Mouse (Mus musculus) right cerebral cortex, adult 18-20 months (tissue): ENCODE results near the gene Angptl6.

Experiments
- DNase-seq: peaks from one replicate; pipeline ENCODE4 v3.0.0; 2022; ENCODE audit warnings: mixed read lengths

Gene Angptl6

DNA sequence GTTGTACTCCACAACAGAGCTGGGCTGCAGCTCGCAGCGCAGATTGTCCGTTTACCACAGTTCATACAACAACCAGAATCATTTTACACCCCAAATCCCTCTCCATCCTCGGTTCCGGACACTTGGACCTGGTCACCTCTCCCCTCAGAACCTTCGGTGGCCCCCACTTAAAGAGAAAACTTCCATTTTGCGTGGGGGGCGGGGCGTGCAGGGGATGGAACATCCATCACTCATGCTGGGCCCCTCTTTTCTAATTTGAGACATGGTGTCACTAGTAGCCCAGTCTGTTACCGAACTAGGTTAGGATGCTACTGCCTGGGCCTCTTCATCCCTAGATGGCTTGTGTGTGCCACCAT is 839 bp downstream of the Angptl6 start:
- DNase-seq, result no peak

DNA sequence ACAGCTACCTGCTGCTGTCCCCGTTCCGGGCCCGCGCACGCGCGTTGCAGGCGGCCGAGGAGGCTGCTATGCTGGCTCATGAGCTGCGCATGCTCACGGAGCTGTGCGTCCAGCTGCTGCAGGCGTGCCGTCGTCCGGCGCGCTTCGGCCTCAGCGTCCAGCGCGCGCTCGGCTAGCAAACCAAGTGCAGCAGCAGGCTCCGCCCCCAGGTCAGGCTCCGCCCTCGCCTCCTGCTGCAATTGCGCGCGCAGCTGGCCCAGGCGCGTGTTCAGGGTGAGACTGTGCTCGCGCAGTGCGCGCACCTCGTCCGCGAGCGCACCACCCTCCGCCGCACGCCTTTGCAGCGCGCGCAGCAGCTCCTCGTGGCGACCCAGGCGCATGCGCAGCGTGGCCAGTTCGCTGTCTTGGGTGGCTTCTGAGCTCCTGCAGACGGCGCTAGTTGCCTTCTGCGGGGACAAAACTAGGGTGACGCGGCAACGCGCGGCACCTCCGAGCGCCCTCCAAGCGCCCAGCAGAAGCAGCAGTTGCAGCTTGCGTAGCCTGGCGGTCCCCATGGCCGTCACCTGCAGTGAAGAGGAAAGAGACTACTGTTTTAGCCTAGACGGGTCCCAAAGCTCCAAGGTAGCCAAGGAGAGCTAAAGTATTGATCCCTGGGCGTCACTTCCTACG is 1.4 kb downstream of the Angptl6 start:
- peak; percentile 100 for DNase-seq

DNA sequence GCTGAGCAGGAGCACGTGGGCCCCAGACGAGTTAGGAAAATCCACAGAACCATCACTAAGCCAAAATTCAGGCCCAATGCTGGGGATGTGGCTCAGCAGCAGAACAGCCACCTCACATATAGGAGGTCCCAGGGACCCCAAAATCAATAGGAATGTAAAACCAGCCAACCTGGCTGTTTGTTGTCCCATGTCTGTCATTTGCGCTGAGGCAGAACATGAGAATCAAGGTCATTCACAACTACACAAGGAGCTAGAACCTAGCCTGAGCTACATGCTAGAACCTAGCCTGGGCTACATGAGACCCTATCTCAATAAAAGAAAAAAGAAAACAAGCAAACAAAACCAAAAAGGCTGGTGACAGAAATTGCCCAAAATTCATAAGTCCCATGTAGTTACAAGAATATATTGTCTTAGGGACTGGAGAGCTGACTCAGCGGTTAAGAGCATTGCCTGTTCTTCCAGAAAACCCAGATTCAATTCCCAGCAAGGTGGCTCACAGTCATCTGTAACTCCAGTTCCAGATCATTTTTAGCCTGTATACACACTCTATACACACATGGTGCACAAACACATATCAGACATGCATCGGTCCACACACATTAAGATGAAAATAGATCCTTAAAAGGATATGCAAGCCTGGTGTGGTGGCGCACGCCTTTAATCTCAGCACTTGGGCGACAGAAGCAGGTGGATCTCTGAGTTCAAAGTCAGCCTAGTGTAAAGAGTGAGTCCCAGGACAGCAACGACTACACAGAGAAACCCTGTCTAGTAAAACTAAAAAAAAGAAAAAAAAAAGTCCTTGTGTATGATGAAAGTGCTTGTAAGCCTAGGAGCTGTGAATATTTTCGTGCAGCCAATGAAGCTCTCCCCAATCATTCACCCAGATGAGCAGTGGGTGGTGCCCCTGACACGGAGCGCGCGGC is 2.1 kb downstream of the Angptl6 start:
- no peak for DNase-seq

DNA sequence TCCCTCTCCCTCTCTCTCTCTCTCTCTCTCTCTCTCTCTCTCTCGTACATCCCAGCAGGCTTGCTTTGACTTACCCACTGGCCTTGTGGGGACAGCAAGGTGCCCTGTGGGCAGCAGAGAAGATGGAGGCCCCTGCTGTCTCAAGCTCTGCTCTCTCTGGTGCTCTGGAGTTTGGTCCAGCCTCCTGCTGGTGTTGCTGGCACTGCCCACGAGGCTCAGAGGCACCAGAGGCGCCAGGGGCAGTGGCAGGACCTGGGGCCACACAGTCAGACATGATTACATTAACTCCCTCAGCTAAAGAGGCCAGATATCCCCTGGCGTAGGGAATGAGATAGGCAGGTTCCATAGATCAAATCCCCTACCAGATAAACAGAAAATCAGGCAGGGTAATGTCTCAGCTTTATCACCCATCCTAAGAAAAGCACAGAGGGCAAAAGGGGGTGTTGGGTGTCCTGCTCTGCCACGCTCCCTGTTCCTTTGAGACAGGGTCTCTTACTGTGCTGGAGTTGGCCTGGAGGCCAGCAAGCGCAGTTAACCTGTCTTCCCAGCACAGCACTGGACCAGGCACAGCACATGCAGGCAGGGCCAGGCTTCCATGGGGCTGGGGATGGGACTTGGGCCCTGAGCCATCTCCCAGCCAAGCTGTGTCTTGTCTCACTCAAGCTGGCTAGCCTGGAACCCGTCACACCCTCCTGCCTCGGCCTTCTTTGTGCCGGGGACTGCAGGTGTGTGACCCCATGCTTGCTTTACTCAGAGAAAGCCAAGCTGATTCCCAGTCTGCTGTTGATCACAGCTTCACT is 3.0 kb downstream of the Angptl6 start:
- no peak for DNase-seq

DNA sequence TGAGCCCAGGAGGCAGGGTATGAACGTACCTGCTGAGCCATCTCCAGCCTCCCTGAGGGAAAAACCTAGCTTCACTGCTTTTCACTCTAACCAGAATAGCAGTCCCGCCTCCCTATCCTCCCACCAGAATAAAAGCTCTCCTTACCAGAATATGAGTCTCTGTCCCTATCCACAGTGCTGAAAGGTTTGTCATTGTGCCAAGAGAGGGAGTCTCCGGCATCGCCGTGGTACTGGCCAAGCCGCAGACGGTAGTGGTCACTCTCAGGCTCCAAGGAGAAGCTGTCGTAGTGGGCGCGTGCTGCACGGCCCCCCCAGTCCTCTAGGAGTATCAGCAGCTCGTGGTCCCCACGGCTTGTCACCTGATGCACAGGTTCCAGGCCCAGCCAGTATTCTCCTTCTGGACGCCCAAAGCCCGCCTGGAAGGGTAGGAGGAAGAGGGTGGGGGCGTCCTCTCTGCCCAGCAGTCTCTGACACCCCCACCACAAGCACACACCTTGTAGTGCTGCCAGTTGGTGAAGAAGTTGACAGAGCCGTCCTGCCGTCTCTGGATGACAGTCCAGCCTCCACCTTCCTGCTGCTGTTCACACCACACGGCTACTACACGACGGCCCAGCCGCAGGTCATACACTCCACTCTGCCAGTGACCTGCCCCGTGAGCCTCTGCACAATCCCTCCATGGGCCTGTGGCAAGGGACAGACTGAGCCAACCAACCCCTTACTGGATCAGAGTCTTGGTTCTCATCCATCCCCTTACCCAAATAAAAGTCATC is 4.3 kb downstream of the Angptl6 start:
- DNase-seq, result peak; percentile 66

DNA sequence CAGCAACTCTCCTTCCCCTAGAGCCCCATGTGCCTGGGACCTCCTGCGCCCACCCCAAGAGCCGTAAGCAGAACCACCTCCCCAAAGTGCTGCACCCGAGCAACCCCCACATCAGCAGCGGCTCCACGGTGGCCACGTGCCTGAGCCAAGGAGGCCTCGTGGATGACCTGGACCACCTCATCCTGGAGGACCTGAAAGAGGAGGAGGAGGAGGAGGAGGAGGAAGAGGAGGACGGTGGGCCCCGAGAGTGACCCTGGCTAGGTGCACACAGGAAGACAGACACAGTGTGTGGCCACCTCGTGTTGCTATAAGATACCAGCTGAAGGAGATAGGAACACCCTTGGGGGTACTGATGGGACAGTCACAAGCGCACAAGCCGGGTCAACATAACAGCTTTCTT is 6.0 kb downstream of the Angptl6 start:
- DNase-seq, result no peak

DNA sequence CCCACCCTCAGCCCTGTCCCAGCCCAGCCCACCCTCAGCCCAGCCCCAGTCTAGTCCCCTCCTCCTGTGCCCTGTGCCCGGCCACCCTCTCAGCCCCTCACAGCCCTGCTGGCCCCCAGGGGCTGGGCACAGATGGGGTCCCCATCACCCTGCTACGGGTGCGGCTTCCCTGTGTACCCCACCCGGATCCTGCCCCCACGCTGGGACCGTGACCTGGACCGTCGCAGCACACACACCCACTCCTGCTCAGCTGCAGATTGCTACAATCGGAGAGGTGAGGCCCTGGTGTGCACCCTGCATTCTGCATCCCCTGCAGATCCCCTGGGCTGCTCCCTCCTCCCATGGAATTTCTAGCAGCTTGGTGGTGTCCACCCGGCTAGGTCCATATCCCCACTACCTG is 6.5 kb downstream of the Angptl6 start:
- no peak for DNase-seq

DNA sequence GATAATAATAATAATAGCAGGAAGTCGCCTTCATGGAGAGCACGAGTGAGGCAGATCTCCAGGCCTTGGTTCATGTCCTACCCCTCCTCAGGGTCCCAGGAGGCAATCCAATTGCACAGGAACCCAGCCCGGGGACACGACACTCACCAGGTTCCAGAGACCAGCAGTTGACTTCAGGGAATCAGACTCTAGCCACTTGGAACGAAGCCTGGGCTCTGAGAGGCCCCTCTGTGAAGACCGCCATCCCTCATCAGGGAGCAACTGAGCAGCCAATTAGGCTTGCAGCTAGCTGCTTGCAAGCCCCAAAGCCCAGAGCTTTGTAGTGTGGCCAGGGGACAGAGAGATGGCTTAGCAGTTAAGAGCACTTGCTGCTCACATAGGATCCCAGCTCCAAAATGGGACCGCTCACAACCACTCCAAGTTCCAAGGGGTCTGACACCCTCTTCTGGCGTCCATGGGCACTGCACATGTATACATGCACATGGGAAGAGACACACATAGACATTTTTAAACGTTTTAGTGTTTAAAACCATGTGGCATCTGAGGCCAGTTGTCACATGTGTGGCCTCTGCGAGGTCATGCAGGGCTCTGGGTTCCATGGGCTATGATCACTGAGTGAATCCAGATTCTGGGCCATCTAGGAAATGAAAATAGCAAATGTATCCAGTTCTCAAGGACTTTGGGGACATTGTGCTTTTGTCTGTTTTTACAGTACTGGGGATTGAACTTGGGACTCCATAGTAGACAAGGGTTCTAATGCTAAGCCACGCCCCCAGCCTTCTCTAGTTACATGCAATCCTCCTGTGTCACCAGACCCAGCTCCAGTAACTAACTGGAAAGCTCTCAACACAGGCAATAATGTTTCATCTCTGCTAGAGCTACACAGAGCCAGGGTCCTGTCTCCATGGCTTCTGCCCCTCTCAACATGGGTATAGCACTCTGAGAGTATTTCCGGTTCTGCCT is 9.0 kb downstream of the Angptl6 start:
- DNase-seq, result no peak

DNA sequence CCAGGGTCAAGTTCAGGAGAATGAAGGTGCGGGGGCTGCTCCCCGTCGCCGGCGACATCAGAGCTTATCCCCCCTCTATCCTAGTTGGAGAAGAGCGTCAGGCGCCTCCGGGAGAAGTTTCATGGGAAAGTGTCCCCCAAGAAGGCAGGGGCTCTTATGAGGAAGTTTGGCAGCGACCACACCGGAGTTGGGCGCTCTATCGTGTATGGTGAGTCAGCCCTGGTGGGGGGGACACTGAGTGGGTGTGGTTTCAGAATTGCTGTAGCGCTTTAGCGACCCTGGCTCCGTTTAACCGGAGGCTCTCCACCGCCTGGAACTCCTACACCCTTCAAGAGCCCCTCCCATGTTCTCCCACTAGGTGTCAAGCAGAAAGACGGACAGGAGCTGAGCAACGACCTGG is 10.3 kb downstream of the Angptl6 start:
- no peak for DNase-seq

DNA sequence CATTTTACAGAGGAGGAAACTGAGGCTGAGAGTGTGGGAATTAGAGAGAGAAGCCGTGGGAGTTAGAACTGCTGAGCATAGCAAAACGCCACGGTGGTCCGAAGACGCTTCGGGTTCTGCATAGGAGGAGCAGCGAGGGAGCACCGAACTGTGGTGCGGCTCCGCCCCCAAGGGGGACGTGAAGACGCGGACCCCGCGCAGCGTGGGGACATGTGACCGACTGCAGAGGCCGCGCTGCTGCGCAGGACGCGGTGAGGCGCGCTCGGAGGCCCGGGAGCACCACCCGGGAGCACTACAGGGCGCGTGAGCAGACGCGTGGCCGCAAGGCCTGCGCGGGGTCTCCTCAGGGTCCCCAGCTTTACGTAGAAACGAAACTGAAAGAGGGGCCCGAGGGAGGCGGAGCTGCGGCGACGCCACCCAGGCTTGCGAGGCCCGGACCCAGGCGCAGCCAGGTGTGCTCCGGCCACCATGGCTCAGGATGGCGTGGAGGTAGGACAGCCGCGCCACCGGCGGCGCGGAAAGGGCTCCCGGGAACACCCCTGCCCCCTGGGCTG is 11.0 kb downstream of the Angptl6 start, which contains the start of gene A230050P20Rik:
A230050P20Rik (plus strand) TSS at position 195 of the 554 bp plus-strand sequence.
- peak; percentile 90 for DNase-seq

DNA sequence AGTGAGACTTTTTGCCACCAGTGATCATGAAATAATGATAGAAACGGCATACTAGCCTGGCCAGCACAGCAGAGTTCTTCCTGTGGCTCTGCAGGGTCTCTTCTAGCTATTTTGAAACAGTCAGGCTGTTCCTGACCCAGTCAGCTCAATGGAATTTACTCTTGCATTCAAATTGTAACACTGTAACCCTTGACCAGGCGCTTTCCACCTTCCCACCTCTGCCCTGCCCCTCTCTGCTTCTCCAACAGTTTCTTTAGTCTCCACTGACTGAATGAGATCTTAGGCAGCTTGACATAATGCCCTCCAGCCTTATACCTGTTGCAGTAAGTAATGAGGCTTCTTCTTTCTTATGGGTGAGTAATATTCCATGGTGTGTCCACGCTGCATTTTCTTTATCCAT is 12.6 kb downstream of the Angptl6 start:
- DNase-seq, result no peak

DNA sequence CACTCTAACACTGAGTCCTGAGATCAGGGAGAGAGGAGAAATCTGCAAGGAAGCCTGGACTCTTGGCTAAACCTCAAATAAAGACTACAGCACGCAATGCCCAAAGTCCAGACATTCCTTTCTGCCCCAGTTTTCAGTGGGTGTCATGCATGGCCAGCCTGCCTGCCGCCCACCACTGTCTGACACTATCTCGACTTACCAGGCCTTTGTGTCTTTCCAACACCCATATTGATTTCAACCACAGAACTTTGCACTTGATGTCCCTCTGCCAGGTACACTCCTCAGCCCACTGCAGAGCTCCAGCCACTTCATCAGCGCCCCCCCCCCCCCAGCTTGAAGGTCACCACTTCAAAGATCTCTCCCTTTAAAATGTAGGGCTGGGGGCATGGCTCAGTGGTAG is 17.3 kb downstream of the Angptl6 start:
- DNase-seq, result no peak

DNA sequence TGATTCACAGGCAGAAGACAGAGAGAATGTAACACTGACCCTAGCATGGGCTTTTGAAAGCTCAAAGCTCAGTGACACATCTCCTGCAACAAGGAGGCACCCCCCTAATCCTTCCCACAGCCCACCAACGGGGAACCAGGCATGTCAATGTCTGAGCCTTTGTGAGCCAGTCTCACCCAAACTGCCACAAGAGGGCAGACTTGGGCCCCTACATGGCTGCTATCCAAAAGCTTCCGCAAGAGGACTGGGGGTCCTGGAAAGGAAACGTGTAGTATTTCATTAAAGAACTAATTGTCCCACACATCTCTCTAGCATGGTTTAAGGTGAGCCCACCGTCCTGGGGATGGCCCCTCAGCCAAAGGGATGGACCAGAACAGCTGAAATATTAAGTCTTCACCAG is 17.7 kb downstream of the Angptl6 start:
- DNase-seq, result no peak

DNA sequence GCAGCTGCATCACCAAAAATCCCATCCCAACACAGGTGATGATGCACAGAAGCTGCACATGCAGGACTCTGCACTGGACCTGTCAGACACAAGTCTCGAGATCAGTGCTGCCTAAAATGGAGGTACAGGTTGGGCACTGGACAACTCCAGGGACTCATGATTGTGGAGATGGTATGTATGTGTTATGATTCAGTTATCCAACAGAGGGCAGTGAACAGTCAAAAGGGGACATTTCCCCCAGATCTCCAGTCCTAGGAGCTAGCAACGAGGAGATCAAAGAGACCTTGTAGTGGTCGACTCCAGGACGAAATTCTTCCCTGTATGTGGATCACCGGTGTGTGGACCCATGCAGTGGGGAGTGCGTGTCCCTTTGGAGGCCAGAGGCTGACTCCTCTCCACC is 19.6 kb downstream of the Angptl6 start:
- no peak for DNase-seq

DNA sequence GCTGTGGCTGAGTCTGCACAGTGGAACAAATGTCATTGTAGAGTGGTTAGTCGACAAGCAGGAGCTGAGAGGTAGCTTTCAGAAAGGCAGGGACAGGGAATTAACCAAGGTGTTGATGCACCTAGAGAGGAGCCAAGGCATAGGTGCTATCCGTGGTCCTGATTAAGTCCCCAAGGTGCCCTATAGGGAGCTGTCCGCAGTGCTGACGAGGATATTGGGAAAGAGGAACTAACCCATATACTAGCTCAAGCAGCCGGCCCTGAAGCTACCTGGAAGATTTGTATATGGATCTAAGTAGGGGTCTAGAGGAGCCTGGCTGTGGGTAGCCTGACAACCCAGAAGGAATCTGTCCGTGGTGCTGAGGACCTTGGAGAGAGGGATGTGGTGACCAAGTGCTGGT is 22.4 kb downstream of the Angptl6 start:
- no peak for DNase-seq

DNA sequence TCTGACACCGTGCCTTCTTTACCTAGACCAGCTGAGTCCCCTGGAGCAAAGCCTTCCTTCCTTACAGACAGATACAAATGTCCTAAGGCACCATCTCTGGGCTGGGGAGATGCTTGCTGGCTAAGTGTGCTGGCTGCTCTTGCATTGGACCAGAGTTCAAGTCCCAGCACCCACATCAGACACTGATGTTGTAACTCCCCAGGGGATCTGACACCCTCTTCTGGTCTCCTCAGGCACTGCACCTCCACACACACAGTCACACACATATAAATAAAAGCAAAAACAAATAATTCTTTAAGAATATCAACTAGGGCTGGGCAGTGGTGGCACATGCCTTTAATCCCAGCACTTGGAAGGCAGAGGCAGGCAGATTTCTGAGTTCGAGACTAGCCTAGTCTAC is 29.3 kb downstream of the Angptl6 start:
- DNase-seq, result no peak

DNA sequence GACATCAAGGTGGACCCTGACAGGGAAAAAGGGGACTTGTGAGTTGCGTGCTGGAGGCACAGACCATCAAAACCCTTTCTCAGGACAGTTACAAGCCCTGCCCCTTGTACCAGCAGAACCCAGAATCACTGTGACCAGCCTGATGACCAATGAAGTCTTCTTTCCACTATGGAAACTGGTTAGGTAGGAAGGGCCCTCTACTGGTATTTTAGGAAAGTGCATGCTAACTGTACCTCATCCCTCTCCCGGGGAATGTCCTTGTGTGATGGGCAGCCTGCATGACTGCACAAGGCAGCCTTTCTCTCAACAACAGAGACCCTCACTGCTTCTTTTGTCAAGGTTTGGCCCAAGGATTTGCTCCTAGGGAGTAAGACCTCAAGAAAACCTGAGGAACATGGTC is 36.9 kb downstream of the Angptl6 start:
- DNase-seq, result peak; percentile 13

DNA sequence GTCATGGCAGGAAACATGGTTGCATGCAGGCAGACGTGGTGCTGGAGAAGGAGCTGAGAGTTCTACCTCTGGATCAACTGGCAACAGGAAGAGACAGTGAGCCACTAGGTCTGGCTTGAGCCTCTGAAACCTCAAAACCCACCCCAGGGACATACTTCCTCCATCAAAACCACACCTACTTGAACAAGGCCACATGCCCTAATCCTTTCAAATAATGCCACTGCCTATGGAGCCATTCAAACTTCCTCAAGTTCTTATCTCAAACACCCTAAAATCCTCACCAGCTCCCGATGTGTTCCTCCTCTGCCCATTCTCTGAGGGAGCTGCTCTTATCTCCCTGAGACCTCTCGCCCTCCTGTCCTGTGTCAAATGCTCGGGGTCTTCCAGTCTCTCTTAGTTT is 37.3 kb downstream of the Angptl6 start:
- no peak for DNase-seq

DNA sequence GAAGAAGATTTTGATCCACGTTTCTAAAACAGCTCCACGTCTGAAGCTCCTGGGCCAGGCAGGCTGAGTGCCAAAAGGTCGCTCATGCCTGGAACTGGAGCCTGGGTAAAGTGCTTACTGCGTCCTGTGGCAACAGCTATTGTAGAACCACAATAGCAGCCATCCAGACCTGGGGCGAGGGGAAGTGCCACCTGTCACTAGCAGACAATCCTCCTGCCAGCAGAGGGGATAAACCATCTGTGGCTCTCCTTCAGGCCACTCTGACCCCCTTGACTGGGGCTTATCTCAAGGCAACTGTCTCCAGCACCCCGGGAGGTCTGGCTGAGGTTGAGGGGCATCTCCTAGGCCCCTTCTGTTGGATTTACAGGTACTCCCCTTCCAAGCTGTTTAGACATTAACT is 40.6 kb downstream of the Angptl6 start:
- DNase-seq, result no peak

DNA sequence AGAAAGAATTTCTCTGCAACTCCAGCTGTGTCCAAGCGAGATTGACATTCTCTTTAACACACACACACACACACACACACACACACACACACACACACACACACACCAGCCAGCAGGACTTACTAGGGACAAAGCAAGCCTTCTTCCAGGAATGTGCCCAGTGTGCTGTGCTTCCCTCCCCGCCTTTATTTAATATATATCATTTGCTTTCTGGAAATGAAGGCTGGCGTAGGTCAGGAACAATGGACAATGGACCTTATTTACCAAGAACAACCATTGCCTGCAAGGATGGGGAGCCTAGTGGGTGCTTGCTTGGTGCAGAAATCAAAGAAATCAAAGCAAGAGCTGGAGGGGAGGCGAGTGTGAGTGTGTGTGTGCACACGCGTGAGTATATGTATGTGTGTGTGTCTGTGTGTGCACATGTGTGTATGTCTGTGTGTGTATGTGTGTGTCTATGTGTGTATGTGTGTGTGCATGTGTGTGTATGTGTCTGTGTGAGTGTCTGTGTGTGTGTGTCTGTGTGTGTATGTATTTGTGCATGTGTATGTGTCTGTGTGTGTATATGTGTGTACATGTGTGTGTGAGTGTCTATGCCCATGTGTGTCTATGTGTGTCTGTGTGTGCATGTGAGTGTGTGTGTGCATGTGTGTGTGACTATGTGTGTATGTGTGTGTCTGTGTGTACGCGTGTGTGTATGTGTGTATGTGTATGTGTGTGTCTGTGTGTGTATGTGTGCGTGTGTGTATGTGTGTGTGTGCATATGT is 42.2 kb downstream of the Angptl6 start:
- no peak for DNase-seq
